Mouse (Mus musculus): ENCODE data around the gene Tnf. TPM values are rescaled to one million over a fixed set of nuclear protein-coding genes. Genes with fewer than 3 reads are reported as not detected.

The Tnf gene
- 18.8 and 28.0 TPM in 2 replicates for total RNA-seq (2012; rRNA removed)
- total RNA-seq (2014; rRNA removed): 19.0 and 20.8 TPM in 2 replicates
- polyA plus RNA-seq (2012; ENCODE audit: insufficient read length, low read depth): 25.2 and 28.3 TPM in 2 replicates

DNA sequence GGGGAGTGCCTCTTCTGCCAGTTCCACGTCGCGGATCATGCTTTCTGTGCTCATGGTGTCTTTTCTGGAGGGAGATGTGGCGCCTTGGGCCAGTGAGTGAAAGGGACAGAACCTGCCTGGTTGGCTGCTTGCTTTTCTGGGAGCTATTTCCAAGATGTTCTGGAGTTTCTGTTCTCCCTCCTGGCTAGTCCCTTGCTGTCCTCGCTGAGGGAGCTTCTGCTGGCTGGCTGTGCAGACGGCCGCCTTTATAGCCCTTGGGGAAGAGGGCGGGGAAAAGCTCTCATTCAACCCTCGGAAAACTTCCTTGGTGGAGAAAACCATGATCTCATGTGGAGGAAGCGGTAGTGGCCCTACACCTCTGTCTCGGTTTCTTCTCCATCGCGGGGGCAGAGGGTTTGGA is at the start of gene Tnf:
TSS of gene Tnf (minus strand) at position 221 of the 400 bp plus-strand sequence.
- no peaks in the 10 kb centered on the region for H3K9me3 ChIP-seq (replicated peaks; ENCODE audit: low read length)
- dilution Hi-C loops (cut with MboI; ENCODE audit: extremely low pct_ligation_motif_present, extremely low pct_unique_long_range_greater_than_20kb, low sequenced_read_pairs): no loop called here
- peak within 1 kb of the TSS; percentile 95 for H3K4me2 ChIP-seq (ENCODE audit: insufficient read depth, low read depth, poor library complexity, severe bottlenecking)
- TF ChIP-seq NRF1 (IDR thresholded peaks at IDR 0.05; ENCODE audit: low read depth, low read length): no peak
- TF ChIP-seq USF1 (IDR thresholded peaks at IDR 0.05; ENCODE audit: low read depth, low read length): no peak
- no peak; the same call in 1 of the 2 replicates for TF ChIP-seq MEF2A (IDR thresholded peaks at IDR 0.05; ENCODE audit: borderline replicate concordance, low read depth, low read length)
- peak; percentile 44; the same call in 1 of the 2 replicates for TF ChIP-seq IRF4 (IDR thresholded peaks at IDR 0.05; ENCODE audit: low read depth, low read length)
- TF ChIP-seq ZC3H11A (IDR thresholded peaks at IDR 0.05; ENCODE audit: low read depth, low read length): no peak
- TF ChIP-seq TCF12 (IDR thresholded peaks at IDR 0.05; ENCODE audit: low read depth, low read length): peak; percentile 66; the same call in 1 of the 2 replicates
- TF ChIP-seq CTCF (conservative IDR thresholded peaks at IDR 0.05 in 1 of 2, IDR thresholded peaks at IDR 0.05 in 1 of 2; ENCODE audit: low read depth in 2 of 2, low read length in 2 of 2): no peak
- no peak for TF ChIP-seq E2F4 (IDR thresholded peaks at IDR 0.05; ENCODE audit: insufficient replicate concordance, low read depth, low read length)
- peak; percentile 100 for TF ChIP-seq POLR2A (IDR thresholded peaks at IDR 0.05; ENCODE audit: low read depth, low read length)
- TF ChIP-seq MAZ (IDR thresholded peaks at IDR 0.05; ENCODE audit: low read depth, low read length): no peak
- no peak for TF ChIP-seq KAT2A (IDR thresholded peaks at IDR 0.05; ENCODE audit: insufficient replicate concordance, low read length)
- TF ChIP-seq EP300 (IDR thresholded peaks at IDR 0.05; ENCODE audit: low read length): no peak
- no peak for TF ChIP-seq PAX5 (IDR thresholded peaks at IDR 0.05; ENCODE audit: low read length)
- TF ChIP-seq MAX (IDR thresholded peaks at IDR 0.05; ENCODE audit: low read length): 0 out of 2 replicates have a peak, but pooled peaks have one; percentile 32
- peak; percentile 99 for TF ChIP-seq ZMIZ1 (IDR thresholded peaks at IDR 0.05; ENCODE audit: low read depth, low read length)
- TF ChIP-seq MYC (IDR thresholded peaks at IDR 0.05; ENCODE audit: low read depth, low read length): no peak
- no peak for TF ChIP-seq MXI1 (IDR thresholded peaks at IDR 0.05; ENCODE audit: low read depth, low read length)
- TF ChIP-seq UBTF (IDR thresholded peaks at IDR 0.05; ENCODE audit: low read depth, low read length): 0 out of 2 replicates have a peak, but pooled peaks have one; percentile 40
- no peak for TF ChIP-seq MAFK (IDR thresholded peaks at IDR 0.05; ENCODE audit: insufficient replicate concordance, low read length)
- TF ChIP-seq CHD2 (IDR thresholded peaks at IDR 0.05; ENCODE audit: low read length): no peak
- TF ChIP-seq ZKSCAN1 (IDR thresholded peaks at IDR 0.05; ENCODE audit: borderline replicate concordance, low read depth, low read length): no peak
- no peak for TF ChIP-seq JUN (IDR thresholded peaks at IDR 0.05; ENCODE audit: insufficient read depth, low read depth, low read length)
- no peak for TF ChIP-seq HCFC1 (IDR thresholded peaks at IDR 0.05; ENCODE audit: low read depth, low read length)
- 0 out of 2 replicates have a peak, but pooled peaks have one; percentile 11 for TF ChIP-seq RCOR1 (conservative IDR thresholded peaks at IDR 0.05; ENCODE audit: low read depth, low read length)
- no peak for TF ChIP-seq ZNF384 (IDR thresholded peaks at IDR 0.05; ENCODE audit: low read depth, low read length)
- TF ChIP-seq SIN3A (IDR thresholded peaks at IDR 0.05; ENCODE audit: low read length): 0 out of 2 replicates have a peak, but pooled peaks have one; percentile 72
- TF ChIP-seq CHD1 (IDR thresholded peaks at IDR 0.05; ENCODE audit: low read depth, low read length): peak; percentile 43; the same call in 1 of the 2 replicates
- TF ChIP-seq JUND (conservative IDR thresholded peaks at IDR 0.05; ENCODE audit: low read depth, low read length): no peak
- no peak for TF ChIP-seq GABPA (IDR thresholded peaks at IDR 0.05; ENCODE audit: insufficient replicate concordance, low read depth, low read length)
- peak; percentile 64 for TF ChIP-seq ETS1 (conservative IDR thresholded peaks at IDR 0.05; ENCODE audit: low read depth, low read length)
- peak; percentile 99 for TF ChIP-seq NELFE (IDR thresholded peaks at IDR 0.05; ENCODE audit: low read depth, low read length)
- no peak for TF ChIP-seq RAD21 (IDR thresholded peaks at IDR 0.05; ENCODE audit: low read depth, low read length)
- peak; percentile 38; the same call in 1 of the 2 replicates for TF ChIP-seq ELF1 (IDR thresholded peaks at IDR 0.05; ENCODE audit: low read depth, low read length)
- no peak for TF ChIP-seq SMC3 (IDR thresholded peaks at IDR 0.05; ENCODE audit: low read depth, low read length)
- TF ChIP-seq BHLHE40 (IDR thresholded peaks at IDR 0.05; ENCODE audit: low read depth, low read length): no peak
- TF ChIP-seq POLR2AphosphoS2 (IDR thresholded peaks at IDR 0.05; ENCODE audit: low read depth, low read length): peak; percentile 97
- TF ChIP-seq USF2 (conservative IDR thresholded peaks at IDR 0.05; ENCODE audit: low read depth, low read length): no peak
- TF ChIP-seq TBP (conservative IDR thresholded peaks at IDR 0.05; ENCODE audit: low read depth, low read length): peak; percentile 98
- H3K36me3 ChIP-seq (replicated peaks in 1 of 2; ENCODE audit: control insufficient read depth in 1 of 2, insufficient read depth in 1 of 2, low read length in 1 of 2): peaks cover 3 to 15% of the 10 kb centered on the region in 2 experiments
- H3K9ac ChIP-seq (ENCODE audit: insufficient read depth, low read depth): peak within 1 kb of the TSS; percentile 83
- H3K4me3 ChIP-seq (replicated peaks in 1 of 3; ENCODE audit: low read depth in 2 of 3, low read length in 2 of 3, poor library complexity in 1 of 3): peak within 1 kb of the TSS; percentile 68 to 92 (median 73)
- no peaks in the 10 kb centered on the region for H3K27me3 ChIP-seq (replicated peaks)
- peaks cover 28% of the 10 kb centered on the region for H3K79me2 ChIP-seq (replicated peaks; ENCODE audit: control insufficient read depth, extremely low read depth, insufficient read depth, poor library complexity, severe bottlenecking)
- DNase-seq (ENCODE audit: extremely low read depth): peak; percentile 85
- peak within 1 kb of the TSS; percentile 78 for H3K27ac ChIP-seq (ENCODE audit: insufficient read depth, low read depth)
- H3K4me1 ChIP-seq (ENCODE audit: control insufficient read depth in 1 of 2, insufficient read depth in 2 of 2): peaks cover 17 to 66% of the 10 kb centered on the region in 2 experiments; a peak in 3 of 4 replicates
- in situ Hi-C loops (cut with MboI; ENCODE audit: low pct_ligation_motif_present, low pct_unique_long_range_greater_than_20kb, low sequenced_read_pairs): no loop called here

Data from CH12.LX (cell line).